Mouse (Mus musculus) MEL (cell line): Measurements from ENCODE around the gene Kpnb1. TPM values are rescaled to one million over a fixed set of nuclear protein-coding genes. Genes with fewer than 3 reads are reported as not detected.
A peak's percentile ranks its signal among the peaks of the same experiment; 100 is the strongest.

Experiments used
- DNase-seq: peaks from one replicate; pipeline ENCODE4 v3.0.0; 2011; ENCODE audit warnings: low read depth, low spot score
- H3K27ac ChIP-seq: 2 replicates; pipeline ENCODE4 v1.5.1; 2012; ENCODE audit warnings: low read depth, mild to moderate bottlenecking, control low read depth, low read length, moderate library complexity; ENCODE audit not compliant: control insufficient read depth
- H3K27me3 ChIP-seq, 2 experiments: fragments of 150-350 bp in 1 of 2; sonication (generic) in 1 of 2; 2 replicates each; pipeline ENCODE4 v1.6.1; 2012; ENCODE audit warnings: low read length in 2 of 2, mild to moderate bottlenecking in 2 of 2, improper control_type of control experiment in 1 of 2, moderate library complexity in 1 of 2; ENCODE audit not compliant: insufficient read depth in 2 of 2, control insufficient read depth in 1 of 2
- H3K36me3 ChIP-seq, 2 experiments: 2 replicates each; pipeline ENCODE4 v1.6.1; 2012 to 2014; ENCODE audit warnings: low read length in 2 of 2, improper control_type of control experiment in 1 of 2, inconsistent platforms in 1 of 2, mild to moderate bottlenecking in 1 of 2; ENCODE audit not compliant: insufficient read depth in 2 of 2, control insufficient read depth in 1 of 2
- H3K4me1 ChIP-seq, 2 experiments: fragments of 150-350 bp in 1 of 2; sonication (generic) in 1 of 2; 2 replicates each; pipeline ENCODE4 v1.6.1; 2012; ENCODE audit warnings: low read length in 2 of 2, improper control_type of control experiment in 1 of 2, mild to moderate bottlenecking in 1 of 2; ENCODE audit not compliant: insufficient read depth in 2 of 2, control insufficient read depth in 1 of 2
- H3K4me3 ChIP-seq, 2 experiments: fragments of 150-350 bp in 1 of 2; sonication (generic) in 1 of 2; 2 replicates each; pipeline ENCODE4 v1.5.1; 2012; ENCODE audit warnings: low read depth in 2 of 2, low read length in 2 of 2, mild to moderate bottlenecking in 2 of 2, moderate library complexity in 2 of 2, control low read depth in 1 of 2, improper control_type of control experiment in 1 of 2; ENCODE audit not compliant: control insufficient read depth in 1 of 2, insufficient read depth in 1 of 2
- H3K79me2 ChIP-seq: 2 replicates; pipeline ENCODE4 v1.6.1; 2012; ENCODE audit warnings: mild to moderate bottlenecking, low read length, moderate library complexity; ENCODE audit not compliant: control insufficient read depth, poor library complexity, insufficient read depth
- H3K9ac ChIP-seq: 2 replicates; pipeline ENCODE4 v1.6.1; 2012; ENCODE audit warnings: low read depth, mild to moderate bottlenecking, control low read depth, low read length, moderate library complexity; ENCODE audit not compliant: control insufficient read depth, poor library complexity, severe bottlenecking
- H3K9me3 ChIP-seq: fragments of 150-350 bp; sonication (generic); replicated peaks from 2 replicates; pipeline ENCODE4 v1.6.1; 2012; ENCODE audit warnings: mild to moderate bottlenecking, low read length, improper control_type of control experiment, moderate library complexity; ENCODE audit not compliant: insufficient read depth
- BHLHE40 ChIP-seq: IDR thresholded peaks from 2 replicates; pipeline ENCODE4 v1.6.1; 2012; ENCODE audit warnings: low read depth, mild to moderate bottlenecking, inconsistent platforms, low read length, improper control_type of control experiment, borderline replicate concordance
- CHD1 ChIP-seq: IDR thresholded peaks from 2 replicates; pipeline ENCODE4 v1.6.1; 2012; ENCODE audit warnings: low read depth, mild to moderate bottlenecking, inconsistent platforms, low read length, improper control_type of control experiment
- CHD2 ChIP-seq: IDR thresholded peaks from 2 replicates; pipeline ENCODE4 v1.6.1; 2011; ENCODE audit warnings: low read length, improper control_type of control experiment
- CTCF ChIP-seq, 3 experiments: IDR thresholded peaks in 2 of 3; conservative IDR thresholded peaks in 1 of 3; 2 replicates each; pipeline ENCODE4 v1.5.1; 2011 to 2012; ENCODE audit warnings: low read length in 3 of 3, low read depth in 2 of 3, mild to moderate bottlenecking in 2 of 3, improper control_type of control experiment in 1 of 3, inconsistent platforms in 1 of 3, mixed read lengths in 1 of 3, moderate library complexity in 1 of 3; ENCODE audit not compliant: control insufficient read depth in 1 of 3, insufficient read depth in 1 of 3, poor library complexity in 1 of 3, severe bottlenecking in 1 of 3
- E2F4 ChIP-seq: IDR thresholded peaks from 2 replicates; pipeline ENCODE4 v1.6.1; 2011; ENCODE audit warnings: low read depth, low read length, improper control_type of control experiment, borderline replicate concordance
- ELF1 ChIP-seq: IDR thresholded peaks from 2 replicates; pipeline ENCODE4 v1.6.1; 2014; ENCODE audit warnings: low read depth, mild to moderate bottlenecking, inconsistent platforms, low read length, improper control_type of control experiment, moderate library complexity
- EP300 ChIP-seq, 2 experiments: IDR thresholded peaks; 2 replicates each; pipeline ENCODE4 v1.6.1; 2011; ENCODE audit warnings: improper control_type of control experiment in 2 of 2, low read length in 2 of 2, low read depth in 1 of 2, mild to moderate bottlenecking in 1 of 2
- ETS1 ChIP-seq: IDR thresholded peaks from 2 replicates; pipeline ENCODE4 v1.6.1; 2012; ENCODE audit warnings: low read depth, mild to moderate bottlenecking, inconsistent platforms, low read length, improper control_type of control experiment, moderate library complexity
- GATA1 ChIP-seq: IDR thresholded peaks from 2 replicates; pipeline ENCODE4 v1.6.1; 2011; ENCODE audit warnings: low read depth, low read length, improper control_type of control experiment
- HCFC1 ChIP-seq: IDR thresholded peaks from 2 replicates; pipeline ENCODE4 v1.6.1; 2012; ENCODE audit warnings: low read depth, mild to moderate bottlenecking, inconsistent platforms, low read length, improper control_type of control experiment, moderate library complexity
- JUND ChIP-seq: IDR thresholded peaks from 2 replicates; pipeline ENCODE4 v1.6.1; 2011; ENCODE audit warnings: low read depth, mild to moderate bottlenecking, improper control_type of control experiment, low read length
- KAT2A ChIP-seq: conservative IDR thresholded peaks from 2 replicates; pipeline ENCODE4 v1.6.1; 2012; ENCODE audit warnings: low read depth, low read length, improper control_type of control experiment, inconsistent platforms
- MAFK ChIP-seq: IDR thresholded peaks from 2 replicates; pipeline ENCODE4 v1.6.1; 2011; ENCODE audit warnings: low read depth, mild to moderate bottlenecking, low read length, improper control_type of control experiment, borderline replicate concordance
- MAX ChIP-seq: IDR thresholded peaks from 2 replicates; pipeline ENCODE4 v1.6.1; 2011; ENCODE audit warnings: low read length, improper control_type of control experiment
- MAZ ChIP-seq: IDR thresholded peaks from 2 replicates; pipeline ENCODE4 v1.6.1; 2012; ENCODE audit warnings: low read depth, mild to moderate bottlenecking, inconsistent platforms, low read length, improper control_type of control experiment
- MEF2A ChIP-seq: IDR thresholded peaks from 2 replicates; pipeline ENCODE4 v1.6.1; 2014; ENCODE audit warnings: low read depth, mild to moderate bottlenecking, inconsistent platforms, low read length, improper control_type of control experiment; ENCODE audit not compliant: poor library complexity, insufficient replicate concordance, severe bottlenecking; ENCODE audit errors: extremely low read depth
- MXI1 ChIP-seq: IDR thresholded peaks from 2 replicates; pipeline ENCODE4 v1.6.1; 2011; ENCODE audit warnings: mild to moderate bottlenecking, low read depth, low read length, improper control_type of control experiment
- MYB ChIP-seq: IDR thresholded peaks from 2 replicates; pipeline ENCODE4 v1.6.1; 2011; ENCODE audit warnings: mild to moderate bottlenecking, low read depth, low read length, improper control_type of control experiment
- NELFE ChIP-seq: IDR thresholded peaks from 2 replicates; pipeline ENCODE4 v1.6.1; 2011; ENCODE audit warnings: low read depth, low read length, improper control_type of control experiment
- NRF1 ChIP-seq: IDR thresholded peaks from 2 replicates; pipeline ENCODE4 v1.6.1; 2014; ENCODE audit warnings: low read depth, mild to moderate bottlenecking, inconsistent platforms, low read length, improper control_type of control experiment, moderate library complexity; ENCODE audit not compliant: poor library complexity, insufficient read depth, severe bottlenecking
- POLR2A ChIP-seq, 2 experiments: IDR thresholded peaks; 2 replicates each; pipeline ENCODE4 v1.6.1; 2011 to 2012; ENCODE audit warnings: low read length in 2 of 2, mild to moderate bottlenecking in 2 of 2, control low read depth in 1 of 2, improper control_type of control experiment in 1 of 2, low read depth in 1 of 2, moderate library complexity in 1 of 2; ENCODE audit not compliant: control insufficient read depth in 1 of 2, insufficient read depth in 1 of 2, poor library complexity in 1 of 2
- POLR2AphosphoS2 ChIP-seq: IDR thresholded peaks from 2 replicates; pipeline ENCODE4 v1.6.1; 2011; ENCODE audit warnings: low read length, improper control_type of control experiment
- POLR2AphosphoS5 ChIP-seq: IDR thresholded peaks from 2 replicates; pipeline ENCODE4 v1.6.1; 2012; ENCODE audit warnings: low read depth, borderline replicate concordance, mild to moderate bottlenecking, inconsistent platforms, low read length, moderate library complexity, mixed read lengths
- RAD21 ChIP-seq: IDR thresholded peaks from 2 replicates; pipeline ENCODE4 v1.6.1; 2011; ENCODE audit warnings: mild to moderate bottlenecking, low read depth, low read length, improper control_type of control experiment
- RCOR1 ChIP-seq: IDR thresholded peaks from 2 replicates; pipeline ENCODE4 v1.6.1; 2012; ENCODE audit warnings: low read depth, mild to moderate bottlenecking, inconsistent platforms, low read length, improper control_type of control experiment
- SIN3A ChIP-seq: IDR thresholded peaks from 2 replicates; pipeline ENCODE4 v1.6.1; 2012; ENCODE audit warnings: low read length, improper control_type of control experiment, inconsistent platforms
- SMC3 ChIP-seq: IDR thresholded peaks from 2 replicates; pipeline ENCODE4 v1.6.1; 2011; ENCODE audit warnings: low read depth, low read length, improper control_type of control experiment
- TAL1 ChIP-seq: IDR thresholded peaks from 2 replicates; pipeline ENCODE4 v1.6.1; 2012; ENCODE audit warnings: mild to moderate bottlenecking, inconsistent platforms, low read length, moderate library complexity, mixed read lengths
- TBP ChIP-seq: IDR thresholded peaks from 2 replicates; pipeline ENCODE4 v1.8.0; 2011; ENCODE audit warnings: low read depth, low read length, improper control_type of control experiment
- TCF12 ChIP-seq: IDR thresholded peaks from 2 replicates; pipeline ENCODE4 v1.6.1; 2014; ENCODE audit warnings: low read depth, mild to moderate bottlenecking, inconsistent platforms, low read length, improper control_type of control experiment, moderate library complexity
- UBTF ChIP-seq: IDR thresholded peaks from 2 replicates; pipeline ENCODE4 v1.6.1; 2012; ENCODE audit warnings: low read depth, mild to moderate bottlenecking, inconsistent platforms, low read length, improper control_type of control experiment, moderate library complexity, borderline replicate concordance; ENCODE audit not compliant: insufficient read depth
- USF1 ChIP-seq: IDR thresholded peaks from 2 replicates; pipeline ENCODE4 v1.6.1; 2014; ENCODE audit warnings: low read depth, mild to moderate bottlenecking, inconsistent platforms, low read length, improper control_type of control experiment, moderate library complexity
- USF2 ChIP-seq, 2 experiments: IDR thresholded peaks; 2 replicates each; pipeline ENCODE4 v1.6.1; 2011 to 2012; ENCODE audit warnings: improper control_type of control experiment in 2 of 2, low read length in 2 of 2, borderline replicate concordance in 1 of 2, inconsistent platforms in 1 of 2, low read depth in 1 of 2, mild to moderate bottlenecking in 1 of 2; ENCODE audit not compliant: insufficient read depth in 1 of 2
- ZKSCAN1 ChIP-seq: IDR thresholded peaks from 2 replicates; pipeline ENCODE4 v1.6.1; 2012; ENCODE audit warnings: low read depth, mild to moderate bottlenecking, inconsistent platforms, low read length, improper control_type of control experiment, moderate library complexity
- ZMIZ1 ChIP-seq: IDR thresholded peaks from 2 replicates; pipeline ENCODE4 v1.6.1; 2012; ENCODE audit warnings: low read depth, mild to moderate bottlenecking, inconsistent platforms, low read length, improper control_type of control experiment, moderate library complexity
- polyA plus RNA-seq, 2 experiments: library from polyadenylated mRNA; stranded (reverse) in 1 of 2; unstranded in 1 of 2; fragments of >175 nt in 1 of 2; fragments of >200 nt in 1 of 2; gene quantifications; 2 replicates each; pipeline versions ENCODE4 v1.2.1 to v1.2.4; 2012; ENCODE audit warnings: low replicate concordance in 2 of 2, low read depth in 1 of 2; ENCODE audit not compliant: insufficient read length in 2 of 2, insufficient read depth in 1 of 2, missing spikeins in 1 of 2
- total RNA-seq: library from RNA; depleted of rRNA; stranded (reverse); fragments of 300-350 nt; gene quantifications from 2 replicates; pipeline ENCODE4 v1.2.3, GENCODE M21; 2012

Kpnb1 gene
- total and polyA plus RNA-seq, 3 experiments = 237 to 463 (median 275) TPM

GRCm38 (mm10) chr11:97186947-97187763, 526 bp downstream of the Kpnb1 start:
- peak overlapping the region; percentile 88 to 90 for H3K4me3 ChIP-seq
- H3K36me3 ChIP-seq = peaks cover 34 to 54% of the 10 kb centered on the region in 2 experiments
- no peak for TF ChIP-seq GATA1
- peak; percentile 83 for TF ChIP-seq HCFC1
- TF ChIP-seq MAFK = no peak
- TF ChIP-seq BHLHE40 = no peak
- TF ChIP-seq MYB = no peak
- TF ChIP-seq MXI1 = peak; percentile 99
- 0 out of 2 replicates have a peak, but pooled peaks have one; percentile 19 for TF ChIP-seq ETS1
- peak; percentile 99 for TF ChIP-seq MAZ
- TF ChIP-seq CHD2 = peak; percentile 57
- peak; percentile 78 for TF ChIP-seq TBP
- peak; percentile 95 for TF ChIP-seq MAX
- TF ChIP-seq NRF1 = no peak
- no peak for TF ChIP-seq RCOR1
- TF ChIP-seq JUND = no peak
- no peak for TF ChIP-seq SMC3
- TF ChIP-seq USF1 = no peak
- no peak for TF ChIP-seq POLR2AphosphoS5
- peak; percentile 43; the same call in 1 of the 2 replicates for TF ChIP-seq CHD1
- no peak for TF ChIP-seq RAD21
- peak; percentile 64 for TF ChIP-seq ELF1
- TF ChIP-seq EP300 (IDR thresholded peaks at IDR 0.05; ENCODE audit: low read depth in 1 of 2, low read length in 2 of 2) = 0 out of 4 replicates have a peak, but pooled peaks of 1 of the 2 experiments have one; percentile 19
- peak; percentile 81 to 82 for TF ChIP-seq POLR2A (IDR thresholded peaks at IDR 0.05; ENCODE audit: control insufficient read depth in 1 of 2, insufficient read depth in 1 of 2, low read depth in 1 of 2, low read length in 2 of 2, poor library complexity in 1 of 2)
- no peak for TF ChIP-seq TAL1
- TF ChIP-seq E2F4 = no peak
- no peak for TF ChIP-seq CTCF (IDR thresholded peaks at IDR 0.05 in 2 of 3, conservative IDR thresholded peaks at IDR 0.05 in 1 of 3; ENCODE audit: control insufficient read depth in 1 of 3, insufficient read depth in 1 of 3, low read depth in 2 of 3, low read length in 3 of 3, poor library complexity in 1 of 3, severe bottlenecking in 1 of 3)
- TF ChIP-seq MEF2A = no peak
- TF ChIP-seq NELFE = peak; percentile 59
- TF ChIP-seq ZMIZ1 = peak; percentile 86
- no peak; the same call in none of the 2 replicates for TF ChIP-seq TCF12
- peak; percentile 83; the same call in 1 of the 2 replicates for TF ChIP-seq UBTF
- no peak for TF ChIP-seq USF2 (IDR thresholded peaks at IDR 0.05; ENCODE audit: borderline replicate concordance in 1 of 2, insufficient read depth in 1 of 2, low read depth in 1 of 2, low read length in 2 of 2)
- TF ChIP-seq ZKSCAN1 = no peak
- TF ChIP-seq POLR2AphosphoS2 = no peak
- TF ChIP-seq KAT2A = peak; percentile 55; the same call in 1 of the 2 replicates
- TF ChIP-seq SIN3A = peak; percentile 92

More at GRCm38 (mm10) chr11:97186947-97187763, 526 bp downstream of the Kpnb1 start:
- peak; percentile 99 for DNase-seq
- H3K27me3 ChIP-seq = no peaks in the 10 kb centered on the region
- H3K9me3 ChIP-seq = no peaks in the 10 kb centered on the region
- H3K27ac ChIP-seq = peak overlapping the region; percentile 91
- H3K79me2 ChIP-seq = peaks cover 56% of the 10 kb centered on the region
- peaks cover 5 to 19% of the 10 kb centered on the region in 2 experiments for H3K4me1 ChIP-seq
- peak overlapping the region; percentile 98 for H3K9ac ChIP-seq
